Mouse (Mus musculus): ENCODE data around the gene Kcnk13. TPM values are rescaled to one million over a fixed set of nuclear protein-coding genes. Genes with fewer than 3 reads are reported as not detected.

Gene Kcnk13
- total and polyA plus RNA-seq, 3 experiments: 0.13 TPM; not detected in 2

DNA sequence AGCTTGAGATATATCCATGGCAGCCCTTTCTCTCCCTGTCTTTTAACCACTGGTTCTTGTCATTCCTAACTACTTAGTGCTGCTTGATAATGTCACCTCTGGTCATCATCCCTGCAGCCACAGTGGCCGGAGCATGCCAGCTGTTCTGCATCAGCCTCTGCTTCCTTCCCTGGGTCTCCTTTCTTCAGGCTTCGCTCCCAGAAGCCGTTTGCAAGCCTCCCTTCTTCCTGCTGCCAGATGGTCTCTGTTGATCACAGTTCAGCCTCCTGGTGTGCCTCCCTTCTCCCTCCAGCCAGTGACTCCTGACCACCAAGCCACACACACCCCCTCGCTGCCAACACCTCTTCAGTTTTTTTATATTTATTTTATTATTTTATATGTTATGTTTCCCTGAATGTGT lies 25.8 kb upstream of the Kcnk13 start:
- H3K4me1 ChIP-seq (ENCODE audit: control insufficient read depth in 1 of 2, insufficient read depth in 2 of 2): peaks cover 10 to 22% of the 10 kb centered on the region in 2 experiments
- H3K9me3 ChIP-seq (replicated peaks; ENCODE audit: low read length): no peaks in the 10 kb centered on the region
- no peak overlapping the region for H3K9ac ChIP-seq (ENCODE audit: insufficient read depth, low read depth)
- H3K4me2 ChIP-seq (ENCODE audit: insufficient read depth, low read depth, poor library complexity, severe bottlenecking): no peak overlapping the region
- H3K4me3 ChIP-seq (replicated peaks in 1 of 3; ENCODE audit: low read depth in 2 of 3, low read length in 2 of 3, poor library complexity in 1 of 3): no peak overlapping the region
- H3K36me3 ChIP-seq (replicated peaks in 1 of 2; ENCODE audit: control insufficient read depth in 1 of 2, insufficient read depth in 1 of 2, low read length in 1 of 2): peaks cover 20 to 84% of the 10 kb centered on the region in 2 experiments
- H3K79me2 ChIP-seq (replicated peaks; ENCODE audit: control insufficient read depth, extremely low read depth, insufficient read depth, poor library complexity, severe bottlenecking): no peaks in the 10 kb centered on the region
- in situ Hi-C loops (cut with MboI; ENCODE audit: low pct_ligation_motif_present, low pct_unique_long_range_greater_than_20kb, low sequenced_read_pairs) (no loop called here), dilution Hi-C loops (cut with MboI; ENCODE audit: extremely low pct_ligation_motif_present, extremely low pct_unique_long_range_greater_than_20kb, low sequenced_read_pairs) (no loop called here)
- no peak for DNase-seq (ENCODE audit: extremely low read depth)
- H3K27ac ChIP-seq (ENCODE audit: insufficient read depth, low read depth): no peak overlapping the region
- TF ChIP-seq TCF12 (IDR thresholded peaks at IDR 0.05; ENCODE audit: low read depth, low read length): no peak
- no peak for TF ChIP-seq JUND (conservative IDR thresholded peaks at IDR 0.05; ENCODE audit: low read depth, low read length)
- H3K27me3 ChIP-seq (replicated peaks): no peaks in the 10 kb centered on the region

DNA sequence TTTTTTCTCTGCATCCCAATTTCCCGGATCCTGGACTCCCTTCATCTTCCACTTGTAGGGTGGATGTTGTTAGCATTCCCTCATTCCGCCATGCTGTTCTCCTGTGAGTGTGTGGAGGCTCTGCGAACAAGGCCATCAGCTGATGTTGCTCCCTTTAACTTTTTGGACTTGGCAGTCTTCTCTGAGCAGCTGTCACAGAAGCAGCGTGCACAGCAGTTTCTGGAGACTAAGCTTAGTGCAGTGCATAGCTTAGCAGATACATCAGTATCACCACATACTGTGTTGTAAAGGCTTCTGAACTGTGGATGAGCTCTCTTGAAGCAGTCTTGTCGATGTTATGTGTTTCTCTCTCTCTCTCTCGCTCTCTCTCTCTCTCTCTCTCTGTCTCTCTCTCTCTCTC lies 25.1 kb upstream of the Kcnk13 start:
- H3K36me3 ChIP-seq (replicated peaks in 1 of 2; ENCODE audit: control insufficient read depth in 1 of 2, insufficient read depth in 1 of 2, low read length in 1 of 2): peaks cover 20 to 85% of the 10 kb centered on the region in 2 experiments
- peaks cover 10 to 22% of the 10 kb centered on the region in 2 experiments for H3K4me1 ChIP-seq (ENCODE audit: control insufficient read depth in 1 of 2, insufficient read depth in 2 of 2)
- no peak for DNase-seq (ENCODE audit: extremely low read depth)
- no peaks in the 10 kb centered on the region for H3K9me3 ChIP-seq (replicated peaks; ENCODE audit: low read length)
- no peak overlapping the region for H3K4me3 ChIP-seq (replicated peaks in 1 of 3; ENCODE audit: low read depth in 2 of 3, low read length in 2 of 3, poor library complexity in 1 of 3)
- dilution Hi-C loops (cut with MboI; ENCODE audit: extremely low pct_ligation_motif_present, extremely low pct_unique_long_range_greater_than_20kb, low sequenced_read_pairs) (no loop called here), in situ Hi-C loops (cut with MboI; ENCODE audit: low pct_ligation_motif_present, low pct_unique_long_range_greater_than_20kb, low sequenced_read_pairs) (no loop called here)
- H3K4me2 ChIP-seq (ENCODE audit: insufficient read depth, low read depth, poor library complexity, severe bottlenecking): no peak overlapping the region
- H3K27ac ChIP-seq (ENCODE audit: insufficient read depth, low read depth): no peak overlapping the region
- no peaks in the 10 kb centered on the region for H3K27me3 ChIP-seq (replicated peaks)
- no peak overlapping the region for H3K9ac ChIP-seq (ENCODE audit: insufficient read depth, low read depth)
- TF ChIP-seq ZNF384 (IDR thresholded peaks at IDR 0.05; ENCODE audit: low read depth, low read length): no peak
- no peak for TF ChIP-seq NELFE (IDR thresholded peaks at IDR 0.05; ENCODE audit: low read depth, low read length)
- no peak for TF ChIP-seq IRF4 (IDR thresholded peaks at IDR 0.05; ENCODE audit: low read depth, low read length)
- no peak for TF ChIP-seq PAX5 (IDR thresholded peaks at IDR 0.05; ENCODE audit: low read length)
- TF ChIP-seq RAD21 (IDR thresholded peaks at IDR 0.05; ENCODE audit: low read depth, low read length): no peak
- no peaks in the 10 kb centered on the region for H3K79me2 ChIP-seq (replicated peaks; ENCODE audit: control insufficient read depth, extremely low read depth, insufficient read depth, poor library complexity, severe bottlenecking)

DNA sequence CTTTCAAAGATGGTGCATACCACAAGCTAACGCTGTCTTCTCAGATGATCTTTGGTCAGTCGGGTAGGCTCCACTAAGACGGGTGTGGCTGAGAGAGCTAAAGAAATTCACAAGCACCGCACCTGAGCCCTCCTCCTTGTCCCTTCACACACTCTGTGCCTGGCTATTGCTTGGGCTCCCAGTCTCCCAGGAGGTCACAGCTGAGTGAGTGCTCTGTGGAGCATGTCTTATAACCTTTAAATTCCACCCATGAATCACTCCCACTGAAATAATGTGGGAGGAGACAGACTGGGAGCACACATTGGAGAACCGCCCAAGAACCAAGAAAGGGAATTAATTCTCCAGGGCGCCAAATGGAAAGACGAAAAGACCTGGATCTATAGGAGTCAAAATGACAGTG lies 23.6 kb upstream of the Kcnk13 start:
- H3K36me3 ChIP-seq (replicated peaks in 1 of 2; ENCODE audit: control insufficient read depth in 1 of 2, insufficient read depth in 1 of 2, low read length in 1 of 2): peaks cover 12 to 81% of the 10 kb centered on the region in 2 experiments
- dilution Hi-C loops (cut with MboI; ENCODE audit: extremely low pct_ligation_motif_present, extremely low pct_unique_long_range_greater_than_20kb, low sequenced_read_pairs) (no loop called here), in situ Hi-C loops (cut with MboI; ENCODE audit: low pct_ligation_motif_present, low pct_unique_long_range_greater_than_20kb, low sequenced_read_pairs) (no loop called here)

More for the DNA sequence above, 23.6 kb upstream of the Kcnk13 start:
- H3K9me3 ChIP-seq (replicated peaks; ENCODE audit: low read length): no peaks in the 10 kb centered on the region
- H3K27ac ChIP-seq (ENCODE audit: insufficient read depth, low read depth): no peak overlapping the region
- H3K79me2 ChIP-seq (replicated peaks; ENCODE audit: control insufficient read depth, extremely low read depth, insufficient read depth, poor library complexity, severe bottlenecking): no peaks in the 10 kb centered on the region
- no peak for TF ChIP-seq ZMIZ1 (IDR thresholded peaks at IDR 0.05; ENCODE audit: low read depth, low read length)
- TF ChIP-seq JUN (IDR thresholded peaks at IDR 0.05; ENCODE audit: insufficient read depth, low read depth, low read length): no peak
- no peak for TF ChIP-seq MAX (IDR thresholded peaks at IDR 0.05; ENCODE audit: low read length)
- TF ChIP-seq MAZ (IDR thresholded peaks at IDR 0.05; ENCODE audit: low read depth, low read length): no peak
- no peak for TF ChIP-seq TCF12 (IDR thresholded peaks at IDR 0.05; ENCODE audit: low read depth, low read length)
- no peak for TF ChIP-seq IRF4 (IDR thresholded peaks at IDR 0.05; ENCODE audit: low read depth, low read length)
- no peak for TF ChIP-seq MXI1 (IDR thresholded peaks at IDR 0.05; ENCODE audit: low read depth, low read length)
- no peak for TF ChIP-seq NELFE (IDR thresholded peaks at IDR 0.05; ENCODE audit: low read depth, low read length)
- TF ChIP-seq ZKSCAN1 (IDR thresholded peaks at IDR 0.05; ENCODE audit: borderline replicate concordance, low read depth, low read length): no peak
- no peak for TF ChIP-seq CHD2 (IDR thresholded peaks at IDR 0.05; ENCODE audit: low read length)
- TF ChIP-seq HCFC1 (IDR thresholded peaks at IDR 0.05; ENCODE audit: low read depth, low read length): no peak
- TF ChIP-seq E2F4 (IDR thresholded peaks at IDR 0.05; ENCODE audit: insufficient replicate concordance, low read depth, low read length): no peak
- TF ChIP-seq POLR2AphosphoS2 (IDR thresholded peaks at IDR 0.05; ENCODE audit: low read depth, low read length): no peak
- no peak for TF ChIP-seq BHLHE40 (IDR thresholded peaks at IDR 0.05; ENCODE audit: low read depth, low read length)
- no peak for TF ChIP-seq SIN3A (IDR thresholded peaks at IDR 0.05; ENCODE audit: low read length)
- no peak for TF ChIP-seq CTCF (conservative IDR thresholded peaks at IDR 0.05 in 1 of 2, IDR thresholded peaks at IDR 0.05 in 1 of 2; ENCODE audit: low read depth in 2 of 2, low read length in 2 of 2)
- no peak for TF ChIP-seq EP300 (IDR thresholded peaks at IDR 0.05; ENCODE audit: low read length)
- no peak for TF ChIP-seq USF2 (conservative IDR thresholded peaks at IDR 0.05; ENCODE audit: low read depth, low read length)
- no peak for TF ChIP-seq JUND (conservative IDR thresholded peaks at IDR 0.05; ENCODE audit: low read depth, low read length)
- H3K27me3 ChIP-seq (replicated peaks): no peaks in the 10 kb centered on the region
- H3K4me1 ChIP-seq (ENCODE audit: control insufficient read depth in 1 of 2, insufficient read depth in 2 of 2): peaks cover 10 to 22% of the 10 kb centered on the region in 2 experiments
- no peak overlapping the region for H3K4me3 ChIP-seq (replicated peaks in 1 of 3; ENCODE audit: low read depth in 2 of 3, low read length in 2 of 3, poor library complexity in 1 of 3)
- H3K4me2 ChIP-seq (ENCODE audit: insufficient read depth, low read depth, poor library complexity, severe bottlenecking): no peak overlapping the region
- no peak overlapping the region for H3K9ac ChIP-seq (ENCODE audit: insufficient read depth, low read depth)
- no peak for DNase-seq (ENCODE audit: extremely low read depth)

Data from CH12.LX (cell line).